Mouse (Mus musculus) embryonic facial prominence, embryonic 12.5 days (tissue): ENCODE results near the gene Txn1. TPM values are rescaled to one million over a fixed set of nuclear protein-coding genes. Genes with fewer than 3 reads are reported as not detected.

Experiments used
- ATAC-seq: fragments of 200-750 bp; cut with Nextera tagmentation; 2 replicates; pipeline ENCODE4 v1.8.0; 2017; ENCODE audit not compliant: insufficient number of reproducible peaks, insufficient read depth, low FRiP score, low TSS enrichment
- H3K27ac ChIP-seq: fragments of 300-500 bp; sonication (generic); 2 replicates; pipeline ENCODE4 v1.5.1; 2016; ENCODE audit warnings: mild to moderate bottlenecking
- H3K27me3 ChIP-seq: fragments of 300-500 bp; sonication (generic); 2 replicates; pipeline ENCODE4 v1.6.1; 2016; ENCODE audit warnings: mild to moderate bottlenecking, moderate library complexity
- H3K36me3 ChIP-seq: fragments of 300-500 bp; sonication (generic); 2 replicates; pipeline ENCODE4 v1.6.1; 2016; ENCODE audit warnings: mild to moderate bottlenecking
- H3K4me1 ChIP-seq: fragments of 300-500 bp; sonication (generic); 2 replicates; pipeline ENCODE4 v1.6.1; 2016
- H3K4me2 ChIP-seq: fragments of 300-500 bp; sonication (generic); replicated peaks from 2 replicates; pipeline ENCODE4 v1.6.1; 2016; ENCODE audit warnings: mild to moderate bottlenecking, moderate library complexity
- H3K4me3 ChIP-seq: fragments of 300-500 bp; sonication (generic); 2 replicates; pipeline ENCODE4 v1.5.1; 2016; ENCODE audit warnings: mild to moderate bottlenecking
- H3K9ac ChIP-seq: fragments of 300-500 bp; sonication (generic); 2 replicates; pipeline ENCODE4 v1.6.1; 2016; ENCODE audit warnings: mild to moderate bottlenecking, moderate library complexity
- H3K9me3 ChIP-seq: fragments of 300-500 bp; sonication (generic); 2 replicates; pipeline ENCODE4 v1.6.1; 2016; ENCODE audit warnings: mild to moderate bottlenecking, moderate library complexity
- WGBS: fragments of 180-500 bp; shearing (Covaris S2); methylation state at CpG from one replicate; pipeline ENCODE4 v1.1.7; 2016; 5-methylcytosine and 5-hydroxymethylcytosine counted together
- polyA plus RNA-seq: library from polyadenylated mRNA; unstranded; fragments of >200 nt; fragmentation: Nextera tagmentation; extraction: Ambion mirVana; gene quantifications from 2 replicates; pipeline ENCODE4 v1.2.1, GENCODE M21; 2016

Txn1 gene
- 378 and 389 TPM in 2 replicates for polyA plus RNA-seq

DNA sequence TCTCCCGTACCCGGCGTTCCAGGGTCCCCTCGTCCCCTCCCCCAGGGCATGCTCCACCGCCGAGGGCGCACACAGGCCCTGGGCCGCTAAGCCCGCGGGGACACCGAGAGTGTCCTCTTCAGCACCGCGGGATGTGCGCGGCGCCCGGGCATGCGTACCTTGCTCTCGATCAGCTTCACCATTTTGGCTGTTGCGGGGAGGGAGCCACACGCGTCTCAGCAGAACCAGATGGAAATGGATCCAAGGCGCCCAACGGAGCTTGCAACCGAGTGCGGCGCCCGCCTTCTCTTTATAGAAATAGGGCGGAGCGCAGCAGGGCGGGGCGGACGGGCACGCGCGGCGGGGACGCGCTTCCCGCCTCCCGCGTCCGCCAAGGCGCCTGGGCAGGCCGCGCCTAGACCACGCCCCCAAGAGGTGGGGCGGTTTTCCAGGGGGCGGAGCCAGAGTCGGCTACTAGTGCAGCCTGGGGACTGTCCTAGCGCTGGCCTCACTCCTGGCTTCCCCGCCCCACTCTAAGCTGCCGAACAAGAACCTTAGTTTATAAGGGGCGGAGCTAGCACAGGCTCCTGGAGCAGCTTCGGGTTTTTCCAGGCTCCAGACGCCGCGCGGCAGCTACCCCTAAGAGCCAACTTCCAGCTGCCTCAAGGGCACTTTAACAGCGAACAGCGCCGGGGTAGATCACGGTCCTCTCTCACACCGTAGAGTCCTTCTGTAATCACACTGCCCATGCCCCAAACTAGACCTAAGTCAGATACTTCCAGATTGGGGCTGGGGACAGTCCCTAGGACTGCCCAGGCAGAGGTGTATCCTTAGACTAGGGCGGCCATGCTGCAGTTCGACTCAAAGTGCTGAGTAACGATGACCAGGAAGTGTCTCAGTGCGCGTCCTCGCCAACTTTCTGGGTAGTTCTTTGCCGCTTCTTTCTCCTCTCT lies at the start of gene Txn1:
Gene Txn1 (minus strand): TSS at position 383 of the 932 bp plus-strand sequence.
- peak within 1 kb of the TSS; percentile 73 for H3K4me2 ChIP-seq
- H3K9me3 ChIP-seq, result peaks cover 3% of the 10 kb centered on the region; the same call in 1 of the 2 replicates
- peak within 1 kb of the TSS; percentile 89 for H3K9ac ChIP-seq
- H3K27ac ChIP-seq, result peak within 1 kb of the TSS; percentile 94
- under 1% methylated on average over 71 of the region's 71 CpGs for WGBS
- H3K27me3 ChIP-seq, result no peaks in the 10 kb centered on the region
- ATAC-seq, result peak; percentile 98
- H3K36me3 ChIP-seq, result peaks cover 9% of the 10 kb centered on the region
- H3K4me1 ChIP-seq, result peaks cover 30% of the 10 kb centered on the region
- H3K4me3 ChIP-seq, result peak within 1 kb of the TSS; percentile 85

DNA sequence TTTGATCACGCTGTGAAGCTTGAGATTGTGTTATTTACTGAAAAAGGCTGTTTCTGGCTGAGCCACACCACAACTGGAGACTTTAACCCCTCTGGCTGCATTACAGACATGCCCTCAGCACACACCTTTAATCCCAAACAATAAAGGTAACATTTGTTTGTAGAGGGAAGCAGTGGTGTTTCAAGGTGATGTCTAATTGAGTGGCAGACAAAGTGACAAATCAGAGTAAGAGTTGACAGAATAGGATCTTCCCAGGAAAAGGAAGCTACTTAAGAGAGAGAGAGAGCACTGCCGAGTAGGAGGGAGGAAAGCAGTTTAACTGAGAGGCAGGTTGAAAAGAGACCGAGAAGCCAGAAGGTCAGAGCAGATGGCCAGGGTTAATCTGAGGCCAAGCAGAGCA lies 47.3 kb upstream of the Txn1 start:
- Histone ChIP-seq H3K27me3 (no peaks in the 10 kb centered on the region), H3K9ac (no peak overlapping the region), H3K4me3 (no peak overlapping the region), H3K4me1 (no peaks in the 10 kb centered on the region), H3K4me2 (no peak overlapping the region), H3K27ac (no peak overlapping the region), H3K9me3 (no peaks in the 10 kb centered on the region), H3K36me3 (no peaks in the 10 kb centered on the region)
- 50% methylated on average over 3 of the region's 3 CpGs for WGBS
- no peak for ATAC-seq

DNA sequence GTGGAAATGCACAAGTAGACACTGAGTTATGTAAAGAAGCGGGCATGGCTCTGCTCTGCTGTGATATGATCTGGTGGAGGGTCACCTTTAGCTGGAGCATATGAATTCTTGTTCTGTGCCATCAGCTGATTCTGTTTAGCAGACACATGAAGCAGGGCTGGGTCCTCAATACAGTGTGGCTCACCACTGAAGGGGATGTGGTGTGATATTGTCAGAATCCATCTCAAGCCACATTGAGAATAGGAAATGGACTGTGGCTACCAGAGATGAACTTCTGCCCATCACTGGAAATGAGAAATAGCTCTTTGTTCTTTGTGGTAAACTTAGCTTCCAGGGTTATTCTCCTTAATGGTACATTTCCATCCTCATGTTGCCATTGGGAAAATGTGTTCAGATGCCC lies 35.2 kb upstream of the Txn1 start:
- no peaks in the 10 kb centered on the region for H3K27me3 ChIP-seq
- H3K36me3 ChIP-seq, result no peaks in the 10 kb centered on the region
- WGBS, result 82% methylated on average over 1 of the region's 1 CpGs

DNA sequence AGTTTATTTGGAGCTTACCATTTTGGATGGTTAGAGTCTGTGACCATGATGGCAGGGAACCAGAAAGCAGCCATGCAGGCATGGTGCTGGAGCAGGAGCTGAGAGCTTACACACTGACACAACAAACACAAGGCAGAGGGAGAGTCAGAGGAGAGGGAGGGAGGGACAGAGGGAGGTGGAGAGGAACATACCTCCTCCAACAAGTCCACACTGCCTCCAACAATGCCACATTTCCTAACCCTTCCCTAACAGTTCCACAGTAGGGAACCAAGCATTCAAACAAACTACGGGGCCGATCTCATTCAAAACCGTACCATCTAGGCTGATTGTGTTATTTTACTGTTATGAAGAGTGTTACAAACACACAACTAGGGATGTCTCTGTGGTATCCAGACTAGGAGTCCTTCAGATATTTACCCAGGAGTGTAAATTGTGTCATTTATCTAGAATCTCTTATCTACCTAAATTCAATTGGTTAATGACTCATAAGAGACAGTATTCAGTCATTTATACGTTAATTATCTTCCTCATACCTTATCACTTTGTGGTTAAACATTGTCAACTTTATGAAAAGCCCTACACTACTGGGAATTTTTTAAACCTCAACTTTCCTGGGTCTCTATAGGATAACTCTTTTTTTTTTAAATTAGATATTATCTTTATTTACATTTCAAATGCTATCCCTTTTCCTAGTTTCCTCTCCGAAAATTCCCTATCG lies 18.3 kb upstream of the Txn1 start:
- no peak overlapping the region for H3K9ac ChIP-seq
- ATAC-seq, result no peak
- no peaks in the 10 kb centered on the region for H3K36me3 ChIP-seq
- H3K4me1 ChIP-seq, result no peaks in the 10 kb centered on the region
- no peak overlapping the region for H3K27ac ChIP-seq
- no peak overlapping the region for H3K4me3 ChIP-seq
- no peaks in the 10 kb centered on the region for H3K9me3 ChIP-seq
- no peaks in the 10 kb centered on the region for H3K27me3 ChIP-seq
- 90% methylated on average over 6 of the region's 6 CpGs for whole genome bisulfite sequencing
- no peak overlapping the region for H3K4me2 ChIP-seq

More for the DNA sequence above, 35.2 kb upstream of the Txn1 start:
- Histone ChIP-seq H3K4me1 (no peaks in the 10 kb centered on the region), H3K9ac (no peak overlapping the region), H3K9me3 (no peaks in the 10 kb centered on the region), H3K27ac (no peak overlapping the region), H3K4me2 (no peak overlapping the region), H3K4me3 (no peak overlapping the region)
- ATAC-seq, result no peak

DNA sequence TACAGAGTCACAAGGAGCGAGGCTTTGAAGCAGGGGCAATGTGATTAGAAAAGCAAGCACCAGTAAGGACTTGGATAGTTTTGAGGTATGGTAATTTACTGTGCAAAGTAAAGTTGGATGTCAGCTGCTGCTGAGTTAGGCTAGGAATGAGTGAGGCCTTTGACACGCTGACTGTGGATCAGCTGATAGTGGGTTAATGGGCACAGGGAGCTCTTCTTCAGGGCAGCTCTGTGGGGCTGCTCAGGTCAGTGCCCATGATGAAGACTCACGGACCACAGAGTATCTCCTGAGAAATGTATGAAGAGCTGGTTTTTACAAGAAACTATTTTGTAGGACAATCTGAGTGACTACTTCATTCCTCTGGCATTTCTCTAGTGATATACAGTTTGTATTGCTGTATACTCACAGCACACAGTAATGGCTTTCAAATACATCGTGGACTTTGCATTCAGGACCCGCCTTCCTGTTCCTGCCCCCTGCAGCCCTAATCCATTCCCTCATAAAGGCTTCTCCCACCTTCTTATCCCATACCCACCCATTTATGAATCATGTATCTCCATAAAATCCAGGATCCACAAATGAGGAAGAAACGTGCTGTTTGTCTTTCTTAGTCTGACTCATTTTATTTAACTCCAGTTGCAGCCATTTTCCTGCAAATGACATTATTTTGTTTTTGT lies 17.5 kb upstream of the Txn1 start:
- WGBS, result 79% methylated on average over 6 of the region's 6 CpGs
- no peaks in the 10 kb centered on the region for H3K27me3 ChIP-seq
- H3K9me3 ChIP-seq, result no peaks in the 10 kb centered on the region
- H3K36me3 ChIP-seq, result no peaks in the 10 kb centered on the region
- H3K4me1 ChIP-seq, result no peaks in the 10 kb centered on the region
- no peak overlapping the region for H3K9ac ChIP-seq
- ATAC-seq, result no peak
- H3K4me3 ChIP-seq, result no peak overlapping the region
- H3K4me2 ChIP-seq, result no peak overlapping the region
- H3K27ac ChIP-seq, result no peak overlapping the region

DNA sequence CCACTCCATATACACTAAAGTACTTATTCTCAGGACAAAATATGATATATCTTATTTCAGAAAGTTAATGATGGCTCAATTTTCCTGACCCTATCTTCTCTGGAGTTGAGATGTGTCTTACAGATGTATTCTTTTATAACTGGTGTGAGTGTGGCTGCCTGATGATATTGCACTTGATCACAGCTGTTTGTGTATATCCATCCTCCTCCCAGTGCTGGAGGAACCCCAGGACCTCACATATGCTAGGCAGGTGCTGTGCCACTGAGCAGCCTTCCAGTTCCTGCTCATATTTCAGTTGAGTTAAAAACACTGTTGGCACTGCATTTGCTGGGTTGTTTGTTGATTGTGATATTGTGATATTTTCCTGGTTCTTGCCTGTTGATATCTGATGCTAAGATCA lies 14.1 kb upstream of the Txn1 start:
- Histone ChIP-seq H3K4me3 (no peak overlapping the region), H3K4me2 (no peak overlapping the region), H3K4me1 (no peaks in the 10 kb centered on the region), H3K27me3 (no peaks in the 10 kb centered on the region), H3K9ac (no peak overlapping the region), H3K36me3 (no peaks in the 10 kb centered on the region), H3K9me3 (no peaks in the 10 kb centered on the region), H3K27ac (no peak overlapping the region)
- no peak for ATAC-seq

DNA sequence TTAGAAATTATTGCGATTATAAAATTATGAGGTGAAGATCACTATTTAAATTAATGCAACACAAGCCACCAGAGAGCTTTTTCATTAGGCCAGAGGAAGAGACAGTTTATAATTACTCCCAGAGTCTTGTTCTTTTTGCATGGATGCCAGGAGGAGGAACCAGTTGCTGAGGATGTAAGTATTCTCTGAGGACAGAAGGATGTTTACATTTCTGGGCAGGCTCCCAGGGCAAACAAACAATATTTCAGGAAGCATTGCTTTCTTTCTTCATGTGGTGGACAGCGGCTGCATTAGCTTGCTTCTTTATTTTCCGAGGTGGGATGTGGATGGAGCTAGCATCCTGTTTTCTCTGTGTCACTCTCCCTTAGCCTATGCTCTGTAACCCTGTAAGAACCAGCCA lies 11.0 kb upstream of the Txn1 start:
- Histone ChIP-seq H3K4me3 (no peak overlapping the region), H3K4me1 (no peaks in the 10 kb centered on the region), H3K4me2 (no peak overlapping the region), H3K9me3 (no peaks in the 10 kb centered on the region), H3K27ac (no peak overlapping the region), H3K9ac (no peak overlapping the region), H3K27me3 (no peaks in the 10 kb centered on the region), H3K36me3 (no peaks in the 10 kb centered on the region)
- 51% methylated on average over 3 of the region's 3 CpGs for WGBS
- ATAC-seq, result no peak

DNA sequence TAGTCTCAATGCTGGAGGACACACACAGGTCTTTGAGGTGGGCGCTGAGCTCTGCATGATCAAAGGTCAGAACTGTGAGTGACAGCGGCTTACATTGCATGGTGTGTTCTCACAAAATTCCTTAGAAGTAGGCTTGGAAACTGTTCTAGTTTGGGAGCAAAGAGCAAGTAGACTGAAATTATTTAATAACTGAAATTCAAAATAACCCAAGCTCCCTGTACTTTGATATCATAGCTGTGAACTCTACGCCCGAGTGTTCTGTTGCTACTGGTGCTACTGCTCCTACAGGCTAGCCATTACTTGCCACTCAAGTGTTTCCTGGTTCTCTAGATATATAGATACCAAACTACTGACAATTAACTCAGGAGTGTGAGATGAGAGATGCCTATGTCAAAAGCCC lies 9.3 kb upstream of the Txn1 start:
- no peak overlapping the region for H3K4me3 ChIP-seq
- H3K4me2 ChIP-seq, result no peak overlapping the region
- H3K36me3 ChIP-seq, result no peaks in the 10 kb centered on the region
- 94% methylated on average over 4 of the region's 4 CpGs for WGBS
- no peaks in the 10 kb centered on the region for H3K4me1 ChIP-seq
- no peak overlapping the region for H3K27ac ChIP-seq
- H3K9ac ChIP-seq, result no peak overlapping the region
- no peak for ATAC-seq
- H3K9me3 ChIP-seq, result no peaks in the 10 kb centered on the region
- no peaks in the 10 kb centered on the region for H3K27me3 ChIP-seq

DNA sequence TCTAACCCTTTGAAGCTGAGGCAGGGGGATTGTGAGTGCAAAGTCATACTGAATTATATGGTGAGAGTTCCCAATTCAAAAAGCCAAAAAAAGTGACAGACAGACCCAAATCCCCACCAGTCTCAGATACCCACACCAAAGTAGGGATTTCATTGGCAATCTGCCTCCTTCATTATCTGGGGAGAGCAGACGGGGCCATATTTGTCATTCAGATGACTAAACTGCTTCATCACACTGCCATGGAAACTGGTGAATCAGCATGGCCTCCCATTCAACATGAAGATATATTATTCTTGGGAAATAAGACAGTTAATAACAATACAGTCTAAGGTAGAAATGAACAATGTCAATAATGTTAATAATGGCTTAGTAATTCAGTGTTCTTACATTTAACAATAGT lies 7.9 kb upstream of the Txn1 start:
- no peak for ATAC-seq
- WGBS, result 74% methylated on average over 1 of the region's 1 CpGs
- Histone ChIP-seq H3K4me1 (no peaks in the 10 kb centered on the region), H3K4me2 (no peak overlapping the region), H3K36me3 (no peaks in the 10 kb centered on the region), H3K9ac (no peak overlapping the region), H3K27me3 (no peaks in the 10 kb centered on the region), H3K27ac (no peak overlapping the region), H3K4me3 (no peak overlapping the region), H3K9me3 (no peaks in the 10 kb centered on the region)

DNA sequence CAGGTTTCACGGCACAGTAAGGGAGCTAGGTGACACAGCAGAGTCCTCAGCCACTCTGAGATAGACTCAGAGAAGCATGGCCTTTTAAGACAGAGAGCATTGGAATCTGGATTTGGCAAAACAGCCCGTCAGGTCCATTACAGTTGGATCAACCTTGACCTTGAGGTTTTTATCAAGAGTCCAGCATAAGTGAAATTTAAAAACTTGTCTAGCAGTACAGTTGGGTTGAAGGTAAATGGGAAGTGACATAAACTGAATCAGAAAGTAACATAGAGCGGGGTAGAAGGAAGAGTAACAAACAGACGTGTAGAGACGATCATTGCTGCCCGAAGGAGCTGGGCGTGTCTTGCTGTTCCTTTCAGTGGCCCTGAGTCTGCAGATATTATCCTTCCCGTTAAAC lies 2.8 kb upstream of the Txn1 start:
- no peak overlapping the region for H3K4me2 ChIP-seq
- H3K9me3 ChIP-seq, result no peaks in the 10 kb centered on the region
- WGBS, result 87% methylated on average over 8 of the region's 8 CpGs
- no peaks in the 10 kb centered on the region for H3K36me3 ChIP-seq
- no peak overlapping the region for H3K27ac ChIP-seq
- no peak for ATAC-seq
- H3K27me3 ChIP-seq, result no peaks in the 10 kb centered on the region
- no peak overlapping the region for H3K4me3 ChIP-seq
- H3K9ac ChIP-seq, result no peak overlapping the region
- peaks cover 24% of the 10 kb centered on the region for H3K4me1 ChIP-seq

DNA sequence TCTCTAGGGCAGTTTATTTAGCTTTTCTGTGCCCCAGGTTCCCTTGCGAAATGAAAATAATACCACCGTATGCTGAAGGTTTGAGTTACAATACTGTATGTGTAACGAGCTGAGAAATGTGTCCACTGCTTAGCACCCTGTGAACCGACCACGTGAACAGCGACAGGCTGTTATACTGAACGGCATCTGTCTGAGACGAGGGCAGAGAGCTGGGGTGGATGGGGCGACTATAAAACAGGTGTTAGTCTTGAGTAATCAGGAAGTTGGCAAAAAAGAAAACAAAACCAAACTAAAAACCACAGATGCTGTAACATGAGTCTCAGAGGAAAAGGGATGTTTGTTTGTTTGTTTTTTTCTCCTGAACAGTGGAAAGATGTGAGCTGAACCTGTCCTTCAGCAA lies 1.9 kb upstream of the Txn1 start:
- Histone ChIP-seq H3K27ac (no peak overlapping the region), H3K9ac (no peak overlapping the region), H3K4me3 (no peak overlapping the region), H3K4me2 (no peak overlapping the region), H3K9me3 (no peaks in the 10 kb centered on the region), H3K27me3 (no peaks in the 10 kb centered on the region), H3K4me1 (peaks cover 30% of the 10 kb centered on the region), H3K36me3 (no peaks in the 10 kb centered on the region)
- WGBS, result 59% methylated on average over 9 of the region's 9 CpGs
- ATAC-seq, result no peak
